Mouse (Mus musculus) thymus, postnatal 0 days (tissue): ENCODE results near the gene Dr1. TPM values are rescaled to one million over a fixed set of nuclear protein-coding genes. Genes with fewer than 3 reads are reported as not detected.
"Not testable (repeated sequence)": the region's sequence is repeated elsewhere in the genome, so short reads cannot be mapped to it uniquely, and the experiment has no call there.

Experiments
- DNase-seq: peaks from one replicate; pipeline ENCODE4 v3.0.0-alpha.2; 2015; ENCODE audit warnings: low spot score
- polyA plus RNA-seq: library from polyadenylated mRNA; unstranded; fragments of >200 nt; fragmentation: Nextera tagmentation; extraction: Ambion mirVana; gene quantifications from 2 replicates; pipeline ENCODE4 v1.2.1, GENCODE M21; 2015

Gene Dr1
- 40.6 and 43.2 TPM in 2 replicates for polyA plus RNA-seq

- peak; percentile 94 for DNase-seq
Observed at GRCm38 (mm10) chr5:108268127-108269062, at the start of gene Dr1. Dr1 (plus strand) TSS chr5:108268897.

- DNase-seq, result no peak
Observed at GRCm38 (mm10) chr5:108224077-108224476, 44.6 kb upstream of the Dr1 start.

- DNase-seq, result no peak
Observed at GRCm38 (mm10) chr5:108226159-108226558, 42.5 kb upstream of the Dr1 start.

GRCm38 (mm10) chr5:108246314-108246765 is 22.4 kb upstream of the Dr1 start:
- DNase-seq, result no peak

GRCm38 (mm10) chr5:108250033-108250432 is 18.7 kb upstream of the Dr1 start:
- no peak for DNase-seq

GRCm38 (mm10) chr5:108255259-108255658 is 13.4 kb upstream of the Dr1 start:
- DNase-seq, result no peak

- DNase-seq, result no peak
Observed at GRCm38 (mm10) chr5:108262722-108263121, 6.0 kb upstream of the Dr1 start.

GRCm38 (mm10) chr5:108263785-108264184 is 4.9 kb upstream of the Dr1 start:
- DNase-seq, result not testable (repeated sequence)

GRCm38 (mm10) chr5:108266990-108267389 is 1.7 kb upstream of the Dr1 start:
- no peak for DNase-seq

- DNase-seq, result peak; percentile 11
Observed at GRCm38 (mm10) chr5:108269063-108269810, 540 bp downstream of the Dr1 start.

- DNase-seq, result no peak
Observed at GRCm38 (mm10) chr5:108269811-108270151, 1.1 kb downstream of the Dr1 start.

- DNase-seq, result no peak
Observed at GRCm38 (mm10) chr5:108270415-108270814, 1.7 kb downstream of the Dr1 start.

GRCm38 (mm10) chr5:108271345-108271744 is 2.6 kb downstream of the Dr1 start:
- not testable (repeated sequence) for DNase-seq

- no peak for DNase-seq
Observed at GRCm38 (mm10) chr5:108286957-108287356, 18.3 kb downstream of the Dr1 start.

- DNase-seq, result no peak
Observed at GRCm38 (mm10) chr5:108301567-108301966, 32.9 kb downstream of the Dr1 start.

GRCm38 (mm10) chr5:108312224-108313064 is 43.7 kb downstream of the Dr1 start, which contains the start of gene Pigg:
Pigg (plus strand) TSS chr5:108312609.
- peak; percentile 82 for DNase-seq

GRCm38 (mm10) chr5:108313065-108313860 is 44.6 kb downstream of the Dr1 start:
- DNase-seq, result no peak
